Mouse (Mus musculus) bone marrow, adult 2 months (tissue): ENCODE results near the gene Rad51b. TPM values are rescaled to one million over a fixed set of nuclear protein-coding genes. Genes with fewer than 3 reads are reported as not detected.

Source experiments
- H3K27ac ChIP-seq: fragments of 200-500 bp; 2 replicates; pipeline ENCODE4 v1.5.1; 2012; ENCODE audit warnings: low read depth, mild to moderate bottlenecking, control low read depth, inconsistent platforms, low read length; ENCODE audit not compliant: control insufficient read depth, poor library complexity, insufficient read depth
- H3K4me1 ChIP-seq: fragments of 200-500 bp; 2 replicates; pipeline ENCODE4 v1.6.1; 2011; ENCODE audit warnings: low read length; ENCODE audit not compliant: control insufficient read depth, insufficient read depth
- H3K4me3 ChIP-seq: fragments of 200-500 bp; replicated peaks from 2 replicates; pipeline ENCODE3; 2011; ENCODE audit warnings: mild to moderate bottlenecking, low read depth, low read length, control low read depth; ENCODE audit not compliant: control insufficient read depth
- CTCF ChIP-seq: fragments of 200-500 bp; IDR thresholded peaks from 2 replicates; pipeline ENCODE4 v1.5.1; 2011; ENCODE audit warnings: low read length, control low read depth; ENCODE audit not compliant: control insufficient read depth, insufficient read depth
- POLR2A ChIP-seq: fragments of 200-500 bp; IDR thresholded peaks from 2 replicates; pipeline ENCODE4 v1.6.1; 2011; ENCODE audit warnings: low read depth, mild to moderate bottlenecking, control low read depth, low read length, borderline replicate concordance; ENCODE audit not compliant: control insufficient read depth
- WGBS: fragments of 180-500 bp; shearing (Covaris S2); methylation state at CpG from one replicate; pipeline ENCODE4 v1.1.7; 2018; 5-methylcytosine and 5-hydroxymethylcytosine counted together
- polyA plus RNA-seq: library from polyadenylated mRNA; stranded (reverse); fragments of >200 nt; gene quantifications from 2 replicates; pipeline ENCODE4 v1.2.4, GENCODE M21; 2011; ENCODE audit warnings: low replicate concordance; ENCODE audit not compliant: missing spikeins, insufficient read depth, insufficient read length

The Rad51b gene
- polyA plus RNA-seq, 1 experiment = 2.3 TPM

- Histone ChIP-seq H3K4me1 (no peaks in the 10 kb centered on the region), H3K4me3 (no peak overlapping the region), H3K27ac (no peak overlapping the region)
- 54% methylated on average over 4 of the region's 4 CpGs for WGBS
- TF ChIP-seq CTCF = no peak
- no peak for TF ChIP-seq POLR2A
These were observed 155.8 kb downstream of the Rad51b start for GRCm38 (mm10) chr12:79452882-79453281.

GRCm38 (mm10) chr12:79454017-79454416 lies 156.9 kb downstream of the Rad51b start:
- Histone ChIP-seq H3K4me3 (no peak overlapping the region), H3K27ac (no peak overlapping the region), H3K4me1 (no peaks in the 10 kb centered on the region)
- WGBS = 72% methylated on average over 4 of the region's 4 CpGs
- no peak for TF ChIP-seq POLR2A
- no peak for TF ChIP-seq CTCF

GRCm38 (mm10) chr12:79455061-79455847 lies 158.2 kb downstream of the Rad51b start:
- TF ChIP-seq POLR2A (no peak), CTCF (no peak)
- Histone ChIP-seq H3K4me3 (no peak overlapping the region), H3K4me1 (no peaks in the 10 kb centered on the region), H3K27ac (no peak overlapping the region)
- 85% methylated on average over 12 of the region's 12 CpGs for WGBS

- Histone ChIP-seq H3K4me3 (no peak overlapping the region), H3K4me1 (no peaks in the 10 kb centered on the region), H3K27ac (no peak overlapping the region)
- TF ChIP-seq POLR2A = no peak
- TF ChIP-seq CTCF = no peak
- WGBS = 70% methylated on average over 3 of the region's 3 CpGs
These were observed 158.7 kb downstream of the Rad51b start for GRCm38 (mm10) chr12:79455848-79456164.

GRCm38 (mm10) chr12:79456251-79456650 lies 159.2 kb downstream of the Rad51b start:
- Histone ChIP-seq H3K4me3 (no peak overlapping the region), H3K4me1 (no peaks in the 10 kb centered on the region), H3K27ac (no peak overlapping the region)
- no peak for TF ChIP-seq POLR2A
- TF ChIP-seq CTCF = no peak
- 83% methylated on average over 9 of the region's 9 CpGs for WGBS

GRCm38 (mm10) chr12:79463371-79463770 lies 166.3 kb downstream of the Rad51b start:
- TF ChIP-seq POLR2A = no peak
- no peak for TF ChIP-seq CTCF
- Histone ChIP-seq H3K4me3 (no peak overlapping the region), H3K4me1 (no peaks in the 10 kb centered on the region), H3K27ac (no peak overlapping the region)
- WGBS = 74% methylated on average over 3 of the region's 3 CpGs

- H3K4me3 ChIP-seq = no peak overlapping the region
- no peak overlapping the region for H3K27ac ChIP-seq
- no peaks in the 10 kb centered on the region for H3K4me1 ChIP-seq
- TF ChIP-seq POLR2A (no peak), CTCF (no peak)
These were observed 173.0 kb downstream of the Rad51b start for GRCm38 (mm10) chr12:79470113-79470512.

- 76% methylated on average over 2 of the region's 2 CpGs for WGBS
- no peak for TF ChIP-seq CTCF
- no peak for TF ChIP-seq POLR2A
- H3K4me3 ChIP-seq = no peak overlapping the region
- no peak overlapping the region for H3K27ac ChIP-seq
- H3K4me1 ChIP-seq = no peaks in the 10 kb centered on the region
These were observed 174.8 kb downstream of the Rad51b start for GRCm38 (mm10) chr12:79471868-79472267.

GRCm38 (mm10) chr12:79476413-79477046 lies 179.4 kb downstream of the Rad51b start:
- Histone ChIP-seq H3K4me3 (no peak overlapping the region), H3K27ac (no peak overlapping the region), H3K4me1 (no peaks in the 10 kb centered on the region)
- no peak for TF ChIP-seq CTCF
- TF ChIP-seq POLR2A = no peak
- WGBS = 84% methylated on average over 6 of the region's 6 CpGs
